9 mouse cellular contexts compared by ENCODE assay signal in genomic region chr8:119829870-119830580, GRCm38 (mm10). TPM values are rescaled to one million over a fixed set of nuclear protein-coding genes. Genes with fewer than 3 reads are reported as not detected.
DNase-seq lines count a peak whose midpoint lies in the region; ATAC-seq and TF ChIP-seq lines count a peak whose summit lies in the region.
"Had no signal": no experiment of that assay in that cellular context is flagged by ENCODE, and none has a peak within 500 bp of the region (broad histone marks: within the 10 kb centered on the region; RNA-seq: fewer than 3 reads in every experiment).

No protein-coding gene starts in this region.

- peaks cover 6% of the 10 kb centered on the region; the same call in 1 of the 2 replicates for H3K36me3 ChIP-seq in spleen, adult 2 months (ENCODE audit: control insufficient read depth, insufficient read depth, low read length)
- no peaks in the 10 kb centered on the region for H3K36me3 ChIP-seq in limb, embryonic 11.5 days (ENCODE audit: control insufficient read depth, insufficient read depth, low read length)
- no peaks in the 10 kb centered on the region for H3K36me3 ChIP-seq in heart, embryonic 11.5 days (ENCODE audit: control insufficient read depth, insufficient read depth, low read length)

- no peak for TF ChIP-seq CTCF in cerebellum, adult 2 months (IDR thresholded peaks at IDR 0.05; ENCODE audit: borderline replicate concordance, insufficient read depth, low read depth, low read length)
- TF ChIP-seq CTCF in spleen, adult 2 months (IDR thresholded peaks at IDR 0.05; ENCODE audit: extremely low read depth, insufficient read depth, insufficient read length, insufficient replicate concordance): no peak

- H3K9ac ChIP-seq in limb, embryonic 11.5 days (ENCODE audit: low read length): no peak overlapping the region
- H3K9ac ChIP-seq in heart, embryonic 11.5 days (ENCODE audit: low read depth, low read length): no peak overlapping the region

- H3K4me2 ChIP-seq in limb, embryonic 11.5 days (ENCODE audit: low read depth, severe bottlenecking): no peak overlapping the region
- no peak overlapping the region for H3K4me2 ChIP-seq in heart, embryonic 11.5 days

- TF ChIP-seq POLR2A in cerebellum, adult 2 months (IDR thresholded peaks at IDR 0.05; ENCODE audit: borderline replicate concordance, insufficient read depth, low read length): no peak
- TF ChIP-seq POLR2A in spleen, adult 2 months (IDR thresholded peaks at IDR 0.05; ENCODE audit: low read depth, low read length): no peak

- peaks cover 30% of the 10 kb centered on the region for H3K4me1 ChIP-seq in cerebellum, adult 2 months (ENCODE audit: control insufficient read depth, insufficient read depth, low read length)
- peaks cover 87% of the 10 kb centered on the region for H3K4me1 ChIP-seq in spleen, adult 2 months (ENCODE audit: control insufficient read depth, insufficient read depth, insufficient read length)
- H3K4me1 ChIP-seq in limb, embryonic 11.5 days (ENCODE audit: control insufficient read depth, insufficient read depth, low read length): peaks cover 41% of the 10 kb centered on the region
- peaks cover 72% of the 10 kb centered on the region for H3K4me1 ChIP-seq in heart, embryonic 11.5 days (ENCODE audit: control insufficient read depth, insufficient read depth, low read length)

- ATAC-seq in limb, embryonic 11.5 days (ENCODE audit: insufficient number of reproducible peaks, low FRiP score, low TSS enrichment, low read depth): no peak
- ATAC-seq in heart, embryonic 11.5 days (replicated peaks; ENCODE audit: insufficient number of reproducible peaks, low FRiP score, low TSS enrichment): no peak

- no peak overlapping the region for H3K27ac ChIP-seq in cerebellum, adult 2 months (ENCODE audit: insufficient read depth, low read length)
- peak overlapping the region; percentile 54 for H3K27ac ChIP-seq in spleen, adult 2 months (ENCODE audit: insufficient read depth, low read length)
- H3K27ac ChIP-seq in limb, embryonic 11.5 days (replicated peaks; ENCODE audit: low read depth, low read length): no peak overlapping the region
- H3K27ac ChIP-seq in heart, embryonic 11.5 days (ENCODE audit: low read depth, low read length): no peak overlapping the region

- no peaks in the 10 kb centered on the region for H3K9me3 ChIP-seq in limb, embryonic 11.5 days (ENCODE audit: control insufficient read depth, low read length)
- no peaks in the 10 kb centered on the region for H3K9me3 ChIP-seq in heart, embryonic 11.5 days (replicated peaks; ENCODE audit: control insufficient read depth, low read length)

- peak; percentile 34 to 46 for DNase-seq in cerebellum, adult 2 months
- DNase-seq in cerebellum, adult 11 months: no peak
- DNase-seq in spleen, adult 2 months (ENCODE audit: low read depth in 1 of 2, low spot score in 2 of 2): no peak
- no peak for DNase-seq in spleen, postnatal 36 days (ENCODE audit: low spot score in 2 of 2)
- peak; percentile 37 for DNase-seq in limb, embryonic 11.5 days (ENCODE audit: low spot score)
- peak; percentile 77 for DNase-seq in yolk sac, embryonic 10.5 days (ENCODE audit: low spot score)
- DNase-seq in lung, adult 18-20 months: no peak
- DNase-seq: kidney, adult 11 months had no signal

- H3K4me3 ChIP-seq in cerebellum, adult 2 months (replicated peaks; ENCODE audit: insufficient read depth, low read depth, low read length): no peak overlapping the region
- H3K4me3 ChIP-seq in spleen, adult 2 months (ENCODE audit: extremely low read depth, insufficient read depth, insufficient read length): no peak overlapping the region
- H3K4me3 ChIP-seq in limb, embryonic 11.5 days (ENCODE audit: low read depth, low read length): no peak overlapping the region
- H3K4me3 ChIP-seq in heart, embryonic 11.5 days (ENCODE audit: low read depth, low read length): no peak overlapping the region

- H3K27me3 ChIP-seq in cerebellum, adult 2 months (ENCODE audit: control insufficient read depth, insufficient read depth, low read length): no peaks in the 10 kb centered on the region
- no peaks in the 10 kb centered on the region for H3K27me3 ChIP-seq in spleen, adult 2 months (ENCODE audit: control insufficient read depth, insufficient read depth, low read length)
- no peaks in the 10 kb centered on the region for H3K27me3 ChIP-seq in limb, embryonic 11.5 days (ENCODE audit: control insufficient read depth, insufficient read depth, low read length)
- H3K27me3 ChIP-seq in heart, embryonic 11.5 days (ENCODE audit: control insufficient read depth, insufficient read depth, low read length): no peaks in the 10 kb centered on the region

- 47% methylated on average over 16 of the region's 16 CpGs for WGBS in cerebellum, adult 2 months
- 82% methylated on average over 16 of the region's 16 CpGs for WGBS in spleen, adult 2 months
- 45% methylated on average over 16 of the region's 16 CpGs for WGBS in limb, embryonic 11.5 days
- 66% methylated on average over 16 of the region's 16 CpGs for WGBS in heart, embryonic 11.5 days (ENCODE audit: insufficient replicate concordance)

RNA-seq across cellular contexts. Expression of gene Cotl1, which starts 10.3 kb away (rescaled TPM):
- 149 and 156 TPM in 2 replicates for polyA plus RNA-seq in cerebellum, adult 2 months (2012; rRNA removed)
- 606 and 770 TPM in 2 replicates for polyA plus RNA-seq in spleen, adult 2 months (2012; rRNA removed)
- 181 and 197 TPM in 2 replicates for polyA plus RNA-seq in limb, embryonic 11.5 days (2014; fragmentation: Nextera tagmentation; extraction: Ambion mirVana)
- 110 and 142 TPM in 2 replicates for polyA plus RNA-seq in heart, embryonic 11.5 days (2014; fragmentation: Nextera tagmentation; extraction: Ambion mirVana)

RNA-seq across cellular contexts. Expression of gene Klhl36, which starts 32.0 kb away (rescaled TPM):
- polyA plus RNA-seq in cerebellum, adult 2 months (2012; rRNA removed): 12.7 and 15.3 TPM in 2 replicates
- polyA plus RNA-seq in spleen, adult 2 months (2012; rRNA removed): 27.2 and 54.6 TPM in 2 replicates
- polyA plus RNA-seq in limb, embryonic 11.5 days (2014; fragmentation: Nextera tagmentation; extraction: Ambion mirVana): 5.3 and 6.6 TPM in 2 replicates
- 8.6 and 8.9 TPM in 2 replicates for polyA plus RNA-seq in heart, embryonic 11.5 days (2014; fragmentation: Nextera tagmentation; extraction: Ambion mirVana)

RNA-seq across cellular contexts. Expression of gene Tldc1, which starts 51.8 kb away (rescaled TPM):
- 10.8 and 11.0 TPM in 2 replicates for polyA plus RNA-seq in cerebellum, adult 2 months (2012; rRNA removed)
- polyA plus RNA-seq in spleen, adult 2 months (2012; rRNA removed): 4.8 and 6.2 TPM in 2 replicates
- polyA plus RNA-seq in limb, embryonic 11.5 days (2014; fragmentation: Nextera tagmentation; extraction: Ambion mirVana): 7.0 and 10.3 TPM in 2 replicates
- 10.2 and 12.9 TPM in 2 replicates for polyA plus RNA-seq in heart, embryonic 11.5 days (2014; fragmentation: Nextera tagmentation; extraction: Ambion mirVana)

Comparison
In these comparisons a context has a peak if more than half of its experiments do, and no peak if none do; other contexts are left out.
1. DNase-seq: peak in cerebellum, adult 2 months (2 of 2), limb, embryonic 11.5 days (single experiment) and yolk sac, embryonic 10.5 days (single experiment); none in cerebellum, adult 11 months (single experiment), spleen, adult 2 months (0 of 2), spleen, postnatal 36 days (0 of 2) and lung, adult 18-20 months (0 of 2).